In genomic region chr2:28685895-28686294, GRCm38 (mm10) we compare ENCODE assay signal across 20 mouse cellular contexts. TPM values are rescaled to one million over a fixed set of nuclear protein-coding genes. Genes with fewer than 3 reads are reported as not detected.
"Had no signal": no experiment of that assay in that cellular context is flagged by ENCODE, and none has a peak within 500 bp of the region (broad histone marks: within the 10 kb centered on the region; RNA-seq: fewer than 3 reads in every experiment).

No protein-coding gene starts in this region.

- H3K27me3 ChIP-seq: limb, embryonic 12.5 days; liver, embryonic 13.5 days; lung, embryonic 15.5 days; megakaryocyte, embryonic 14.5 days; midbrain, embryonic 15.5 days; neural tube, embryonic 12.5 days had no signal

- H3K4me1 ChIP-seq: limb, embryonic 12.5 days; liver, embryonic 13.5 days; lung, embryonic 15.5 days; midbrain, embryonic 15.5 days; neural tube, embryonic 12.5 days had no signal

- H3K4me2 ChIP-seq: limb, embryonic 12.5 days; liver, embryonic 13.5 days; lung, embryonic 15.5 days; midbrain, embryonic 11.5 days; midbrain, embryonic 15.5 days; neural tube, embryonic 12.5 days had no signal

- H3K9ac ChIP-seq: limb, embryonic 12.5 days; liver, embryonic 13.5 days; liver, postnatal 0 days; lung, embryonic 15.5 days; midbrain, embryonic 15.5 days; neural tube, embryonic 12.5 days had no signal

- H3K9me3 ChIP-seq: limb, embryonic 12.5 days; liver, embryonic 13.5 days; lung, embryonic 15.5 days; megakaryocyte, embryonic 14.5 days; midbrain, embryonic 15.5 days; neural tube, embryonic 12.5 days had no signal

- ATAC-seq: liver, postnatal 0 days; midbrain, embryonic 15.5 days had no signal

- H3K4me3 ChIP-seq: limb, embryonic 12.5 days; liver, embryonic 13.5 days; lung, embryonic 15.5 days; megakaryocyte, embryonic 14.5 days; midbrain, embryonic 15.5 days; neural tube, embryonic 12.5 days had no signal

- DNase-seq: kidney, adult 8-10 months; kidney, postnatal 25 days; layer of hippocampus, adult 9-11 months; layer of hippocampus, postnatal 36 days; liver; liver, embryonic 13.5 days; liver, postnatal 0 days; lung, postnatal 14 days; thymus, postnatal 4 days had no signal

- H3K27ac ChIP-seq: limb, embryonic 12.5 days; liver, embryonic 13.5 days; lung, embryonic 15.5 days; macrophage; midbrain, embryonic 15.5 days; neural tube, embryonic 12.5 days; stomach, postnatal 0 days had no signal

RNA-seq across cellular contexts. Expression of gene Spaca9, which starts 13.6 kb away (rescaled TPM):
- total RNA-seq: layer of hippocampus, adult 18-20 months; layer of hippocampus, postnatal 36 days; neutrophil, adult 5-6 weeks had no signal
- polyA plus RNA-seq: small intestine, adult 2 months had no signal
